Mouse (Mus musculus): ENCODE measurements around the gene Insl5.

Insl5 gene

DNA sequence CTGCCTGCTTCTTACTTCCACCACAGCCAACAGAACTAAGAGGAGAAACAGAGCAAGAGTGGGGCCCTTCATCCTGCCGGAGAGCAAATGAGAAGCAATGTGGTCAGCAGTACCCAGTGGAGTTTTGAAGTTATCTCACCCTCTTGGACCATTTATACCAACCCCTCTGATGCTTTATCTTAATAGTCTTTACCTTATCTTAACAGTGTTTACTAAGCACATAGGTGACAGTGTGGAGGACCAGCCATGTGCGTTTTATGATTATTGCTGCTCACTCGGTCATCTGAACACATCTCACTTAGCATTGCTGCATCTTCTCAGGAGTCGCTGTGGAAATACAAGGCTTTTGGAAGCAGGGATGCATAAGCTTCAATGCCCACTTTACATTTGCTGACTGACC is at the start of gene Insl5:
Gene Insl5 (minus strand): TSS at position 222 of the 400 bp plus-strand sequence.
- in situ Hi-C loops (cut with MboI; ENCODE audit: low sequenced_read_pairs), result no loop called here

DNA sequence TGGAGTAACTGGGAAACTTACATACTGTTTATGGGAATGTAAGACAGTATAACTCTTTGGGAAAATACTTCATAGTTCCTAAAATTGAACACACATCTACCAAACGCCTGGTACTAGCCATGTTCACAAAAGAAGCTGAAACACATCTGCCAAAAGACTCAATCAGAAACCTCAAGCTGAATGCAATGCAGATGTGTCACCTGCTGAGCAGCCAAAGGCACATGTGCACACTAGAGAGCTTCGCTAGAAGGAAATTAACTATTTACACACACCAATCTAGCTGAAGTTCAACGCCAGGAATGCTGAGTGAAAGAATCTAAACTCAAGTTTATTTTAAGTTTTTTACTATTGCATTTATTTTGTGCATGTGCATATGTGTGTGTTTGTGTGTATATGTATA is 44.0 kb upstream of the Insl5 start:
- in situ Hi-C loops (cut with MboI; ENCODE audit: low sequenced_read_pairs), result no loop called here

DNA sequence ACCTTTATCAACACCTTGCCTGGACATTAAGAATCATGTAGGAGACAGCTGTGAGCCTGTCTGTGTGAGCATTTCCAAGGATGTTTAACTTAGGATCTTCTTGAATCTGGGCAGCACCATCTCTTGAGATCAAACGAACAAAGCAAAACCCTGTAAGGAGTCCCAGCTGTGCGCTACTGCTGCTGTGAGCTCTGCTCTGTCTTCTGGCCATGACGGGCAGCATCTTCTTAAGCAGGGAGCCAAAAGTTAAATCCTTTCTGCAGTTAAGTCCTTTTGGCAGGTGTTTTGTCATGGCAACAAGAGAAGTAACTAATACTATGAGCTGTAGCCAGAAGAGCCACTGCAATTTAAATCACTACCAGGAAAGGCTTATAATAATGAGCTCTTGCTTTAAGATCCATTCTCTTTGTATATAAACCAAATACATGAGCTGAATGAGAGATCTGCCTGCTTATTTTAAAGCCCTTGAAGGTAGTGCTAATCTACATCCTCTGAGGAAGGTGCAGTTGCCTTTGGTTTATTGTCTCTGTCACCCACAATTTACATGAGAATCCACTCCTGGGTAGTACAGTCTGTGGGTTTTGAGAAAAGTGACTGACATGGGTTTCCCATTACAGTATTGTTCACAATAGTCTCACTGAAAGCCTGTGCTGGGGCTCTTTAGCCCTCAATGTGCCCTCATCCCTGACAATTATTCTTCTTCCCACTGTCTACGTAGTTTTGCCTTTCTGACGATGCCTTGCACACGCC is 41.4 kb upstream of the Insl5 start:
- in situ Hi-C loops (cut with MboI; ENCODE audit: low sequenced_read_pairs), result no loop called here

DNA sequence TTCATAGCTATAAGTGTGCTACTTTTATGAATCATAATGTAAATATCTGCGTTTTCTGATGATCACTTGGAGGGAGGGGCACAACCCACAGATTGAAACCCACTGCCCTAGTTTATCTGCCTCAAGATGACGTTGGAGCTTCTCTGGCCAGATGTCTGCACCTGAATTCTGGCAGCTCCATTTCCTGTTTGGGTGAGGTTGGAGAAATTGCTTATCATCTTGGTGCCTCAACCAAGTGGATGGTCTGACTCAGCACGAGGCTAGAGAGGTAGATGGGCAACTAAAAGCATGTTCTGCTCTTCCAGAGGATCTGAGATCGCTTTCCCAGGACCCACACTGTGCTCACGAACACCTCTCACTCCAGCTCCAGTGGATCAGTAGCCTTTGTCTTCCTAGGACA is 38.3 kb upstream of the Insl5 start:
- in situ Hi-C loops (cut with MboI; ENCODE audit: low sequenced_read_pairs), result no loop called here

DNA sequence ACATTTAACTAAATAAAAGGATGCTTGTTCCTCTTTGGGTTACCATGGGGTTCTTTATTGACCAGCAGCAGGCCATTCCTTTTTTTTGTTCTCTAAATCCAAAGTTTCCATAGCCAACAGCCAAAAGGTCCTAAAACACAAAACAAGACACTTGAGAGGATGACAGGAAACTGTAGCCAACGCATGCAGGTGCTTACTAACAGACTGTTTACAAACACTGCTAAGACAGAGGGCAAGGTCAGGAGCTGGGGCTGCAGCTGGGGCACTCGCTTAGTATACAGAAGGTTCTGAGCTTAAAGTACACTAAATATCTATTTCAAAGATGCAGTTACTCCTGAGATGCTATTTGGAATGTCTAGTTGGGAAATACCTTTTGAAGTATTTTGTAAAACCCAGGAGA is 37.8 kb upstream of the Insl5 start:
- in situ Hi-C loops (cut with MboI; ENCODE audit: low sequenced_read_pairs), result no loop called here

DNA sequence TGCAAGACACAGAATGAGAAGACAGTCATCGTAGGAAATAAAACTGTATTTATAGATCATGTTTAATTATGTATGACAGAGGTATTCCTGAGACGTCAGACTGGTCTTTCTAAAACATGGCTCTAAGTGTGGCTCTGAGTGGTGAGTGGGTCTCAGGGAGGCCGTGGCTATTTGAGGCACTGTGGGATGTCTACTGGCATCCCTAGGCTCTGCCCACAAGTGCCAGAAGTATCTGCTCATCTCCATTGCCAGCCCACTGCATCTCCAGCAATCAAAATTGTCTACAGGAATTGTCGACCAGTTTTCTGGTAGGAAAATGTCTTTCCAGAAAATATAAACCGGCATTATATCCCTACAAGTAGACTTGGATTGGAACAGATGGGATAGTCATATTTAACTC is 30.3 kb upstream of the Insl5 start:
- in situ Hi-C loops (cut with MboI; ENCODE audit: low sequenced_read_pairs), result no loop called here

DNA sequence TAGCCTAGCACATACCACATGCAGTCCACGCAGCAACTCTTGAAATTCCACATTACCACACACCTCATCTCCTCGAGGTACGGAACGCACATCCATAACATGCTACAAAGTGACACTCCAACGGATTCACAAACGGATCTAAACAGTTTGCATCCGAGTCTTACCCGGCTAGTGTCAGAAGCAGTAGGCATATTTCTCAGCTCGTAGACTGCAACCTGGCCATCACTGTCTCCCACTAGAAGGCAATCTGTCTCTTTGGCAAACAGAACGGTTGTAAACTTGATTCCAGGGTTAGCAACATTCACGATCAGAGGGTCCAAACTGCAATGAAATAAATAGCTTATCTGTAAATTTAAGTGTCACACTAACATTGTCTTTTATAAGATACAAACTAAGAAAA is 21.4 kb upstream of the Insl5 start:
- in situ Hi-C loops (cut with MboI; ENCODE audit: low sequenced_read_pairs), result no loop called here

DNA sequence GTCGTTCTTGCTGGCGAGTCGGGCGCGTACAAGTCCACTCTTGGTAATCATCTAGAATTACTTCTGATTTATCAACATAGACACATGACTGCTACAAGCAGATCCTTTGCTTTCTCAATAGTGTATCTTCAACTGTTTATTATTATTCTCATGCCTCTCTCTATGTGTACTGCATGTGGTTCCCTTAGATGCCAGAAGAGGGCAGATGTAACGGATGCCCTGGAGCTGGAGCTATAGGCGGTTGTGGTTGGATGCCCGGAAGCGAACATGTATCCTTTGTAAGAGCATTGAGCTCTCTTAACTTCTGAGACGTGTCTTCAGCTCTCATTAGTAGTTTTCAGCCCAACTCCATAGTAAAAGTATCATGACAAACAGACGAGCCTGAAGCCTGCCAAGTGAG is 16.4 kb upstream of the Insl5 start:
- in situ Hi-C loops (cut with MboI; ENCODE audit: low sequenced_read_pairs), result no loop called here

DNA sequence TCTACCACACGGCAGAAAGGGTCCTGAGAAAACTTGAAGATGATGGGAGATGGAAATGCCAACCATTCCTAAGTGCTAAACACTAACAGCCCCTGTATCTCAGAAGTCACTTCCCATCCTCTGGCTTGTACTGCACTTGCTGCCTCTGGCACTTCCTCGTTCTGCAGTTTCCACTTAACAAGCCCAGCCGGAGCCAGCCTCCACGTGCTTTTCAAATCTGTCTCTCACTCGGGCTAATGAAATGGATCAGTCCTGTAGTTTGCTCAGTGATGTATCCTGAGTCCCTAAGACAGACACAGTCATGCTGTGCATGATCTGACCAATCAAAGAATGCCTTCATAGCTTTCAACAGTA is 13.2 kb upstream of the Insl5 start:
- in situ Hi-C loops (cut with MboI; ENCODE audit: low sequenced_read_pairs), result no loop called here

DNA sequence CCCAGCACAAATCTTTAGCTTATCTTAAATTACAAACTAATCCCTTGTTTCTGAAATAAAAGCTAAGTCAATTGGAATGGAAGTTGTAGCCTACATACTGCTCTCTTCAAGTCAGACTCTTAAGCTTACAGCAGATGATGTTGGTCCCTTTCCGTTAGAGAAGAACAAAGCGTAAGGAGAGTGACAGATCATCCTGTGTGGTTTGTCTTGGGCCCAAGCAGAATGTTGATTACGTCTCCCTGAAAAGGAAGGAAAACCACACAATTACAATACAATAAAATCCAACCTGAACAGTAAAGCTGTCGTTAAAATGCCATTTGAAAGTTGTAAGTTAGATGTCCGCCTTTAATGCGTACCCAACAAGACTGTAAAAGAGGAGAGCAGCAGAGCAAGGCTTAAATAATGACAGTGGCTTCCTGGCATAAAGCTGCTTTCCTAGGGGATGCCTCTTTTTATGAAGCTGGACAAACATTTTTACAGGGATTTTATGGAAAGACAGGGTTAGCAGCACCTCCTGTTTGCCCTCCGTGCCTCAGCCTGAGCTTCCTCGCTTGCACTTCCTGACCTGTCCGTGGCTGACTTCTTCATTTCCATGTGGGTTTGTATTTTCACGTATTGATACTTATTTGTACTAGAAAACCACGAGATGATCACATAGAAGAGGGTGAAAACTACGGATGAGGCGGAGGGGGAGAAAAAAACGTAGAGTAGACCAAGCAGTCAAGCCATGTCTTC is 12.6 kb upstream of the Insl5 start:
- in situ Hi-C loops (cut with MboI; ENCODE audit: low sequenced_read_pairs), result no loop called here

DNA sequence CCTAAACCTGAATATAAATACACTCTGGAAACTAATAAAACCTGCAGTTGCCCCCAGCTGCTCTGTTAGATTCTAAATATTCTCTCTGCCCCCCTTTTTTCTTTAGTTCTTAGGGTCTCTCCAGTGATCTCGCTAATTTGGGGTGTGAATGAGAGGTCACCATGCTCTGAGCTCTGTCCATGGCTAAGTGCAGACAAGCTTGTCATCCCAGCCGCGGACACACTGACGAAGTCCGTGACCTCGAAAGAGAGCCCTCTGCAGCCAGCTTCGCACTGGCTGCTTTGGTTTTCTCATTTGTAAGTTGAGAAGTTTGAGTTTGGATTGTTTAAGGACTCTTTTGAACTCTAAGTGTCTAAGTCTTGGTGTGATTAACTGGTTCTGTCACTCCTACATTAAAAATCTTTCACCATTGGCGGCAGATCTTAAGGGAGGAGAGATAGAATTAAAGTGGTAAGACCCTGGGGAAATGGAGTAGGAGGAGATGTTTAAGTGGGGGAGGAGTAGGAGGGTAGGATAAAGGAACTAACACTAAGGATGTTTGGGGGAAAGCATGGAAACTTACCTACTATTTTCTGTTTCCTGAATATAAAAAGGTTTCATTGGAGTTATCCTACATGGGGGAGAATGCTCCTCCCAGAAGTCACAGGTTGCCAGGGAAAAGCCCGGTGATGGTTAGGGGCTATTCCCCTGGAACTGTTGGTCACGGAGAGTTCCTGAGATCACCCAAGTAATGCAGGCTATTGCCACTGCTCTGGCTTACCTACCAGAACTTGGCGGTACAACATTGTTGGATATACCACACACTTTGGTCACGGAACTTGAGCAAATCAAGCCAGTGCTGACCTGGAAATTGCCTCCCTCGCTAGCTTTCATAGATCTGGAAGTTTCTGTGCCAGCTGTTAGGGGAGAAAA is 1.8 kb upstream of the Insl5 start:
- in situ Hi-C loops (cut with MboI; ENCODE audit: low sequenced_read_pairs), result no loop called here

DNA sequence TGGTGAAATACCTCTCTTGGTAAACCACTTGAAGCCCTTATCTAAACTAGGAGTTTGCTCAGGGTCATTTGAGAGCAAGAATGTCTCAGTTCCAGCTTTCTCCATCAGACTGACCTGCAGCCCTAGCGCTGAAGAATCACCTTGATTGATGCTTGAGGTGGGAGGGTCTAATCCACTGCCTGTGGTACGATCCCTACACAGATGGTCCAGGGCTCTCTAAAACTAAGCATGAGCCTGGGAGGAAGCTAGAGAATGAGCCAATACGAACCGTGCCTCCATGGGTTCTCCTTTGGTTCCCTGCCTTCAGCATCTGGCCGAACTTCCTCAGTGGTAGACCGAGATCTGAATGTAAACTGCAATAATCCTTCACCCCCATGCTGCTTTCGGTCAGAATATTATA is 1.1 kb upstream of the Insl5 start:
- in situ Hi-C loops (cut with MboI; ENCODE audit: low sequenced_read_pairs), result no loop called here

DNA sequence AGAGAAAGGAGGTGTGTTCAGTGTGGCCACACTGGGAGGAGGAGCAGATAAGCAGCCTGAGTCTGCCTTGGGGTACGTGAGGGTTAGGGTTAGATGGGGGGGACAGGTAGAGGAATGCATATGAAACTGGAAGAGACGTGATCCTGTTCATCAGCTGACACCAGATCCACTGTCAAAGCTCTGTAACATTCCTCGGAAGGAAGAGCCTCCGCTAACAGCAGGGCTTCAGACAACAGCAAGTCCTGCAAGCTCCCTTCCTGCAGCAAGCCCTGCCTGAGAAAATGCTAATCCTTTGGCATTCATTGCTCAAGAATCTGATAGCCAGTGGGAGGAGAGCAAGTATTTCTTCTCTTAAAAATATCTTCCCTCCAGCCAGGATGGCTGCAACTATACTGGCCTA is 13.2 kb downstream of the Insl5 start:
- in situ Hi-C loops (cut with MboI; ENCODE audit: low sequenced_read_pairs), result no loop called here

DNA sequence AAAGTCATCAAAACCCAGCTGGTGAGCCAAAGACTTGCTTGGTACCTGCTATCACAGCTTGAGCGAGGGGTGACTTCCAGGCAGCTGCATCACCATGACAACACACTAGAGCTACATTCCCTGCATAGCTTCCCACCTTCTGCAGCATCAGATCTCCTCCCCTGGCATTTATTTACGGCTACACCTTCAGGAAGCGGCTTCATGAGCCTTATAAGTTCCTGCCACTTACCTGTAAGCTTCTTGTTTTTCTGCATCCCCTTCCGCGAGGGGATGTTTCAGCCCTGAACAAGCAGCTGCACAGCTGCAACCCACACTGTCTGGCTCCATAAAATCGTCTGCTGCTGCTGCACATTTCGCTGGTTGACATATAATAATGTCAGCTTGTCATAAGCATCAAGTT is 14.8 kb downstream of the Insl5 start:
- in situ Hi-C loops (cut with MboI; ENCODE audit: low sequenced_read_pairs), result no loop called here

DNA sequence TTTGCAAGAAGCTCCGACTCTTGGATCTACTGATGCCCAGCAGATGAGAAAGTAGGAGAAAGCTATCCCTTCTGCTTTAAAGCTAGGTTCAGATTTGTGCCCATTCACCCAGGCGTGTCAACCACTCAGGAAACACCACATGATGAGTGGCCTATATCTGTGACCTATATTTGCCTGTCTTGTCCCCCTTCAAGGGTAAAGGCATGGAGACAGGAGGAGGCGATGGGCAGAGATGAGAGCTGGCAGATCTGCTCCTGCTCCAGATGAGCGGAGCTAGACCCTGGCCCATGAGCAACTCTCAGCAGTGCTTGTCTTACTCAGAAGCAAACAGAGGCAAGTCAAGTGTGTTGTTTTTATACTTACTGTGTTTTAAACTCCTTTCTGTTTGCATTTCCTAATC is 15.9 kb downstream of the Insl5 start:
- in situ Hi-C loops (cut with MboI; ENCODE audit: low sequenced_read_pairs), result no loop called here

DNA sequence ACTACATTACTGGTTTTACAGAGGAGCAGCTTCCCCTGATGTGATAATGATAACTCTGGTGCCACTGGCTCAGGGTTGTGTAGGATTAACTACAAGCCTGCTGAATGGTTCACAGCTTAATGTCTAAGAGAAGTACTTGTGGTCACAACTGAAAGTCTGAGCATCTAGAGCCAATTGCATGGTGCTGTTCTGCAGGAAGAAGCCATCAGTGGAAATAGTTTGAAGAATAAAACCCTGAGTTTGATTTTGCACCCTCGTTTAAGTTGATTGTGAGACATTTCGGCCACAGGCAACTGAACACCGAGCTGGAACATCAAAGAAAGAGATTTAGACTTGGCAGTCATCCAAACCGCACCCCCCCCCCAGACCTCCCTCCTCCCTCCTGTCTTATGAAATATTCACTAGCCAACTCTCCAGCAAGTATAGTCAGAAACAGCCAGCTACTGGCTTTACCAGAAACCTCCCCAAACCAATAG is 19.7 kb downstream of the Insl5 start:
- in situ Hi-C loops (cut with MboI; ENCODE audit: low sequenced_read_pairs), result no loop called here

DNA sequence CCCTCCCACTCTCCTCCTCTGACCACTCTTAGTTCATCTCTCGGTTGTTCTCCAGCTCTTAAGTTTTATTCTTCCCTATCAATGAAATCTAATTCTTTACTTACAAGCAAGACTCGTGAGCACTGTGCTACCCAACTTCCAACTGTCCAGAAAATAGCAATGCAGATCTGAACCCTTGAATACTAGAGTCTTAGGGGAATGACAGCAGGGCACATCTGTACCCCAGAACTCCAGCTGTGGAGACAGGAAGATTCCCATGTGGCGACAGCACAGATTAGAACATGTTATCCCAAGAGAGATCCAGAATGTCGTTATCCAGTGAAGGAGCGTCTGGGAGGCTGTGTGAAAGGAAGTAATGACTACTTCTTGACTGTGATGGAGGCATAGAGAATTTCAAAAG is 20.4 kb downstream of the Insl5 start:
- in situ Hi-C loops (cut with MboI; ENCODE audit: low sequenced_read_pairs), result no loop called here

DNA sequence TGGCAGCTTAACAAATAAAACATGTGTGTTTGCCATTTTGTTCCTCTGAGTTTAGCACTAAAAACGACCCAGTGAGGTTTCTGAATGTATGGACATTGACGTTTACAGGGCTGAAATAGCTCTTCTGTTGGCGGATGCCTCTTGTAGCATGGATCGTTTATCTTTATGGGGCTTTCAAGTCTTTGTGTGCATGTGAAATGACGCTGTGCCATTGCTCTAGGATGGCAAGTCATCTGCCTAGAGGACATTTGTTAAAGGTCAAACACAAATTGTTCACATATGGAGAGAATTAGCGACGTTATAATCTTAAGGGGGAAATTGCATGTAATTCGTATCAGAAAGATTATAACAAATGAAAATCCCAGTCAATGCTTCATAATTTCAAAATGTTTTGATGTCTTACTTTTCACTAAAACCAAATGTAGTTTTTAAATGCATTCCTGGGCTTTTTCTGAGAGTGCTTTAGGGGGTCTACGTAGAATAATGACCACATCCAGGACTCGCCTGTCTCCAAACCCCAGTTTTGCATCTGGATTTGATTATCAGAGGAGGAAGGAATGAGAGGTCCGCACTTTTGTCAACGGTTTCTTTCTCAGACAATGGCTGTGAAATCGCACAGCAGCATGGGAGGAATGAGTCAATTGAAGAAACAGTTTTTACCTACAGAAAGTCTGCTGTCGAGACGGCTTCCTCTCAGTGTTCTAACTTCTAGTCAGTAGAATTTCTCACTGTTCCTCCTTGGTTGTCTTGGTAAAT is 21.3 kb downstream of the Insl5 start:
- in situ Hi-C loops (cut with MboI; ENCODE audit: low sequenced_read_pairs), result no loop called here

DNA sequence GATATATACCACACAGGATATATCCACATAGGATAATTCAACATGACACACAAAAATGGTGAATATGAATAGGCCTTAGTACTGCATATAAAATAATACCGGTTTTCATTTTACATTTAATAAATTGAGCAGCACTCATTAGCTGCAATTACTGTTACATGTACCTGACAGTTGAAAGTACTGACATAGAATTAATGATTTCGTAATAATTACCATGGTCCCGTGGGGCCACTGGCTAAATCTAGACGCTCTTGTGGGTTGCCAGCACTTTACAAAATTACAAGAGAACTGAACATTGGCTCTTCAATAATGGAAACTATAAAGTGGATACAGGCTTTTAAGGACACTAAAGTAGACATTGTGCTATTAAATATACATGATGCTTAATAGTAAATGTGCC is 22.0 kb downstream of the Insl5 start:
- in situ Hi-C loops (cut with MboI; ENCODE audit: low sequenced_read_pairs), result no loop called here

DNA sequence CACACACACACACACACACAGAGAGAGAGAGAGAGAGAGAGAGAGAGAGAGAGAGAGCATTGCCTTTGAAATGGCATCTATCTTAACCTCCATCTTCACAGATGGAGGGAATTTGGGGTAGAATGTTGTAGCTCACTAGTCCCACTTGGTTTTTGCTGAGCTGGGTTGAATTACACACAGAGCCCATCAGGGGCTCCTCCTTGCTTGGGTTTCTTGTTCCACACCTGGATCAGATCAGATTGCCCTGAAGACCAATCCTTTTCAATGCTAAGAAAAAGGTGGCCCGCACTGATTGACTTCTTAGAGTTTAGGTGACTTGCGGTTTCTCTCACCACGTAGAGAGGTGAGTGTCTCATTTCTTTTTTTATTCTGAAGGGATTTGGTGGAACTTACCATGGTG is 35.0 kb downstream of the Insl5 start:
- in situ Hi-C loops (cut with MboI; ENCODE audit: low sequenced_read_pairs), result no loop called here

All from CH12F3 (cell line).